In the genomic region with DNA sequence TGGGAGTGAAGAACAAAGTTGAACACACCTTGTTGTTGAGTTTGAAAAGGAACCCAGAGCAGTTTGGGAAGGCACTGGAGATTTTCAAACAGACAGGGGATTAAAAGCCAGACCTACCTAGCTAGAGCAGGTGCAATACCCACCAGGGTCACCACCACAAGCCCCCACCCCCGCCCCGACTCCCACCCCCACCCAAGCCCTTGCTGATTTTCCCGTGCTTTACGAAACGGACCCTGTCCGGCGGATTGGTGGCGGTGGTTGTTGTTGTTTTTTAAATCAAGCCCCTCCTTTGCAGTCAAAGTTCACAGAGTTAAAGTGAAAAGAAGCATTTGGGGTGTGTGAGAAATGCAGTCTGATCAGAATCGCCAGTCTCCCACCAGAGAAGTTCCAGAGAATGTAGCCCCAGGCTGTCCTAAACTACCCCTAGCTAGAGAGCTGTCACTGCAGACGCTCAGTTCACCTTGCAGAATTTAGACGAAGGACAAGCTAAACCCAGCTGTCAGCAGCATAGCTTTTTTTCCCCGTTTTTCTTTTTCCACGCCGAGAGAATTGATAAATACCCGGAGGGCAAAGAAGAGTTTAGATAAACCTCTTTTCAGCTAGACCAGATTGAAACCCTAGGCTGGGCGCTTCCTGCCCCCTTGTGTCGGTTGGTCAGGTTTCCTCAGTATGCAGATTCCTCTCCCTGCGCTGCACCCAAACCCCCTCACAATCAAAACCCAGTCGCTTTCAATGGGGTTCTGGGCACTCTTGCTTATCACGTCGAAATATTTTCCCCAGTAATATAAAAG, we compare ENCODE assay signal across 9 mouse cellular contexts. TPM values are rescaled to one million over a fixed set of nuclear protein-coding genes. Genes with fewer than 3 reads are reported as not detected.
DNase-seq lines count a peak whose midpoint lies in the region; ATAC-seq lines count a peak whose summit lies in the region.
"Had no signal": no experiment of that assay in that cellular context is flagged by ENCODE, and none has a peak within 500 bp of the region (broad histone marks: within the 10 kb centered on the region; RNA-seq: fewer than 3 reads in every experiment).

No protein-coding gene starts in this region.

- peaks cover 12% of the 10 kb centered on the region for H3K4me1 ChIP-seq in heart, embryonic 12.5 days (replicated peaks)

- peak; percentile 32 for DNase-seq in gastrocnemius, postnatal 10 days
- DNase-seq in gastrocnemius, postnatal 25 days = no peak
- DNase-seq in ZHBTc4 (ENCODE audit: low read depth, low spot score) = peak; percentile 24
- DNase-seq in kidney, postnatal 10 days = peak; percentile 76
- peak; percentile 53 to 55 for DNase-seq in lung, postnatal 4 days
- DNase-seq in urinary bladder, postnatal 4 days (ENCODE audit: low spot score in 2 of 2) = no peak
- DNase-seq in cerebellum, adult 9-11 months = no peak

- peak overlapping the region; percentile 69 for H3K9ac ChIP-seq in heart, embryonic 12.5 days

- peaks cover 16% of the 10 kb centered on the region for H3K27me3 ChIP-seq in heart, embryonic 12.5 days (replicated peaks)

- peaks cover 22% of the 10 kb centered on the region for H3K36me3 ChIP-seq in heart, embryonic 12.5 days

- H3K9me3 ChIP-seq in heart, embryonic 12.5 days (replicated peaks) = peaks cover 12% of the 10 kb centered on the region

- under 1% methylated on average over 21 of the region's 21 CpGs for WGBS in heart, embryonic 12.5 days

- no peak for ATAC-seq in heart, embryonic 12.5 days (ENCODE audit: insufficient number of reproducible peaks, low FRiP score)

- H3K4me3 ChIP-seq in heart, embryonic 12.5 days = peak overlapping the region; percentile 62

- H3K27ac ChIP-seq in heart, embryonic 12.5 days (ENCODE audit: poor library complexity, severe bottlenecking) = no peak overlapping the region

- peak overlapping the region; percentile 93 for H3K4me2 ChIP-seq in heart, embryonic 12.5 days

RNA-seq across cellular contexts. Expression of a gene that starts 0.8 kb away (rescaled TPM):
- 10 to 100 TPM; 14.0 to 16.7 TPM for total RNA-seq in gastrocnemius, postnatal 10 days (2021)
- total RNA-seq in gastrocnemius, postnatal 25 days (2021) = 1 to 10 TPM; 1.6 to 3.8 TPM
- polyA plus RNA-seq in heart, embryonic 12.5 days (2016; fragmentation: Nextera tagmentation; extraction: Ambion mirVana) = 7.0 and 7.9 TPM in 2 replicates
- total RNA-seq: MEL had no signal

Comparison
In these comparisons a context has a peak if more than half of its experiments do, and no peak if none do; other contexts are left out.
1. DNase-seq: peak in gastrocnemius, postnatal 10 days (single experiment), ZHBTc4 (single experiment), kidney, postnatal 10 days (single experiment) and lung, postnatal 4 days (2 of 2); none in gastrocnemius, postnatal 25 days (single experiment), urinary bladder, postnatal 4 days (0 of 2) and cerebellum, adult 9-11 months (single experiment).